ENCODE assay signal across 8 mouse cellular contexts in genomic region chr11:60199702-60200184, GRCm38 (mm10). TPM values are rescaled to one million over a fixed set of nuclear protein-coding genes. Genes with fewer than 3 reads are reported as not detected.
DNase-seq lines count a peak whose midpoint lies in the region; ATAC-seq and TF ChIP-seq lines count a peak whose summit lies in the region.

No protein-coding gene starts in this region.

- dilution Hi-C loops in CH12.LX (cut with MboI; ENCODE audit: extremely low pct_ligation_motif_present, extremely low pct_unique_long_range_greater_than_20kb, low sequenced_read_pairs), result no loop called here

- H3K4me1 ChIP-seq in CH12.LX (ENCODE audit: control insufficient read depth in 1 of 2, insufficient read depth in 2 of 2), result peaks cover 0 to 11% of the 10 kb centered on the region in 2 experiments; a peak in 2 of 4 replicates
- no peaks in the 10 kb centered on the region for H3K4me1 ChIP-seq in forebrain, embryonic 11.5 days (replicated peaks; ENCODE audit: control insufficient read depth, insufficient read depth, low read length)
- H3K4me1 ChIP-seq in heart, embryonic 15.5 days (replicated peaks), result peaks cover 16% of the 10 kb centered on the region
- peaks cover 18% of the 10 kb centered on the region for H3K4me1 ChIP-seq in liver, embryonic 12.5 days
- no peaks in the 10 kb centered on the region; the same call in 1 of the 2 replicates for H3K4me1 ChIP-seq in stomach, embryonic 14.5 days (ENCODE audit: control insufficient read depth, insufficient read depth, low read length)

- no peak overlapping the region for H3K4me3 ChIP-seq in CH12.LX (replicated peaks in 1 of 3; ENCODE audit: low read depth in 2 of 3, low read length in 2 of 3, poor library complexity in 1 of 3)
- H3K4me3 ChIP-seq in forebrain, embryonic 11.5 days (ENCODE audit: low read depth, low read length), result no peak overlapping the region
- no peak overlapping the region for H3K4me3 ChIP-seq in heart, embryonic 15.5 days
- H3K4me3 ChIP-seq in liver, embryonic 12.5 days, result no peak overlapping the region
- no peak overlapping the region for H3K4me3 ChIP-seq in stomach, embryonic 14.5 days (ENCODE audit: low read depth, low read length)

- peak; percentile 92 for TF ChIP-seq RAD21 in CH12.LX (IDR thresholded peaks at IDR 0.05; ENCODE audit: low read depth, low read length)

- in situ Hi-C loops in CH12.LX (cut with MboI; ENCODE audit: low pct_ligation_motif_present, low pct_unique_long_range_greater_than_20kb, low sequenced_read_pairs), result loop anchor here (5.0 kb wide), 2 partner anchors 103 to 218 kb away; partner anchors contain the start of genes Atpaf2 and Gid4

- H3K27ac ChIP-seq in CH12.LX (ENCODE audit: insufficient read depth, low read depth), result no peak overlapping the region
- H3K27ac ChIP-seq in forebrain, embryonic 11.5 days (ENCODE audit: low read depth, low read length), result no peak overlapping the region
- 0 out of 2 replicates have a peak overlapping the region, but pooled peaks have one; percentile 1 for H3K27ac ChIP-seq in heart, embryonic 15.5 days
- H3K27ac ChIP-seq in liver, embryonic 12.5 days, result peak overlapping the region; percentile 48; the same call in 1 of the 2 replicates
- H3K27ac ChIP-seq in stomach, embryonic 14.5 days (ENCODE audit: low read length), result peak overlapping the region; percentile 29; the same call in 1 of the 2 replicates

- H3K4me2 ChIP-seq in CH12.LX (ENCODE audit: insufficient read depth, low read depth, poor library complexity, severe bottlenecking), result no peak overlapping the region
- no peak overlapping the region for H3K4me2 ChIP-seq in forebrain, embryonic 11.5 days (ENCODE audit: low read depth, low read length, severe bottlenecking)
- no peak overlapping the region for H3K4me2 ChIP-seq in heart, embryonic 15.5 days
- H3K4me2 ChIP-seq in liver, embryonic 12.5 days, result no peak overlapping the region
- H3K4me2 ChIP-seq in stomach, embryonic 14.5 days (replicated peaks; ENCODE audit: low read depth, low read length), result no peak overlapping the region

- ATAC-seq in forebrain, embryonic 11.5 days (replicated peaks; ENCODE audit: low FRiP score), result peak; percentile 77
- ATAC-seq in heart, embryonic 15.5 days (replicated peaks; ENCODE audit: insufficient number of reproducible peaks, insufficient read depth, low FRiP score, low read depth), result no peak; the same call in 1 of the 2 replicates
- ATAC-seq in liver, embryonic 12.5 days, result peak; percentile 63
- peak; percentile 62 for ATAC-seq in stomach, embryonic 14.5 days (ENCODE audit: insufficient number of reproducible peaks, insufficient read depth, low FRiP score, low read depth)

- no peak for TF ChIP-seq EP300 in CH12.LX (IDR thresholded peaks at IDR 0.05; ENCODE audit: low read length)

- H3K79me2 ChIP-seq in CH12.LX (replicated peaks; ENCODE audit: control insufficient read depth, extremely low read depth, insufficient read depth, poor library complexity, severe bottlenecking), result no peaks in the 10 kb centered on the region

- no peak overlapping the region for H3K9ac ChIP-seq in CH12.LX (ENCODE audit: insufficient read depth, low read depth)
- H3K9ac ChIP-seq in forebrain, embryonic 11.5 days (ENCODE audit: low read length), result no peak overlapping the region
- 0 out of 2 replicates have a peak overlapping the region, but pooled peaks have one; percentile 13 for H3K9ac ChIP-seq in heart, embryonic 15.5 days
- H3K9ac ChIP-seq in liver, embryonic 12.5 days, result no peak overlapping the region
- no peak overlapping the region for H3K9ac ChIP-seq in stomach, embryonic 14.5 days (replicated peaks; ENCODE audit: low read depth, low read length)

- no peak for TF ChIP-seq POLR2A in CH12.LX (IDR thresholded peaks at IDR 0.05; ENCODE audit: low read depth, low read length)

- H3K9me3 ChIP-seq in CH12.LX (replicated peaks; ENCODE audit: low read length), result peaks cover 4% of the 10 kb centered on the region
- H3K9me3 ChIP-seq in forebrain, embryonic 11.5 days (ENCODE audit: control insufficient read depth, low read length), result peaks cover 3% of the 10 kb centered on the region; the same call in 1 of the 2 replicates
- H3K9me3 ChIP-seq in heart, embryonic 15.5 days (replicated peaks), result peaks cover 2% of the 10 kb centered on the region; the same call in 1 of the 2 replicates
- peaks cover 4% of the 10 kb centered on the region for H3K9me3 ChIP-seq in liver, embryonic 12.5 days (replicated peaks)
- H3K9me3 ChIP-seq in stomach, embryonic 14.5 days (ENCODE audit: control insufficient read depth, low read depth, low read length), result 0 out of 2 replicates have a peak, but pooled peaks cover 3% of the 10 kb centered on the region

- peak; percentile 97 to 99 for TF ChIP-seq CTCF in CH12.LX (conservative IDR thresholded peaks at IDR 0.05 in 1 of 2, IDR thresholded peaks at IDR 0.05 in 1 of 2; ENCODE audit: low read depth in 2 of 2, low read length in 2 of 2)

- 19% methylated on average over 18 of the region's 18 CpGs for WGBS in forebrain, embryonic 11.5 days
- WGBS in heart, embryonic 15.5 days, result 18% methylated on average over 18 of the region's 18 CpGs
- 28% methylated on average over 18 of the region's 18 CpGs for WGBS in liver, embryonic 12.5 days (ENCODE audit: insufficient replicate concordance)
- 16% methylated on average over 18 of the region's 18 CpGs for WGBS in stomach, embryonic 14.5 days

- no peaks in the 10 kb centered on the region for H3K27me3 ChIP-seq in CH12.LX (replicated peaks)
- no peaks in the 10 kb centered on the region for H3K27me3 ChIP-seq in forebrain, embryonic 11.5 days (ENCODE audit: control insufficient read depth, insufficient read depth, low read length)
- H3K27me3 ChIP-seq in heart, embryonic 15.5 days, result no peaks in the 10 kb centered on the region
- H3K27me3 ChIP-seq in liver, embryonic 12.5 days (replicated peaks), result no peaks in the 10 kb centered on the region
- no peaks in the 10 kb centered on the region for H3K27me3 ChIP-seq in stomach, embryonic 14.5 days (ENCODE audit: control insufficient read depth, insufficient read depth, low read length)

- peaks cover 72 to 97% of the 10 kb centered on the region in 2 experiments for H3K36me3 ChIP-seq in CH12.LX (replicated peaks in 1 of 2; ENCODE audit: control insufficient read depth in 1 of 2, insufficient read depth in 1 of 2, low read length in 1 of 2)
- peaks cover 12% of the 10 kb centered on the region for H3K36me3 ChIP-seq in forebrain, embryonic 11.5 days (ENCODE audit: control insufficient read depth, insufficient read depth, low read length)
- peaks cover 85% of the 10 kb centered on the region for H3K36me3 ChIP-seq in heart, embryonic 15.5 days
- peaks cover 92% of the 10 kb centered on the region for H3K36me3 ChIP-seq in liver, embryonic 12.5 days
- peaks cover 84% of the 10 kb centered on the region for H3K36me3 ChIP-seq in stomach, embryonic 14.5 days (ENCODE audit: control insufficient read depth, insufficient read depth, low read length)

- DNase-seq in CH12.LX (ENCODE audit: extremely low read depth), result peak; percentile 89
- DNase-seq in c-Kit-positive CD71-positive TER-119-negative erythroid progenitor cells, embryonic 14.5 days (ENCODE audit: low read depth), result peak; percentile 85
- DNase-seq in forebrain, embryonic 11.5 days (ENCODE audit: low spot score), result peak; percentile 96
- peak; percentile 95 for DNase-seq in kidney, postnatal 10 days
- DNase-seq in neural tube, embryonic 10.5 days (ENCODE audit: extremely low spot score, low spot score), result peak; percentile 94

TF ChIP-seq in CH12.LX, 34 proteins besides CTCF, POLR2A, EP300 and RAD21:
- TF ChIP-seq MAX (IDR thresholded peaks at IDR 0.05; ENCODE audit: low read length) (no peak), RCOR1 (conservative IDR thresholded peaks at IDR 0.05; ENCODE audit: low read depth, low read length) (no peak), MEF2A (IDR thresholded peaks at IDR 0.05; ENCODE audit: borderline replicate concordance, low read depth, low read length) (peak; percentile 19; the same call in 1 of the 2 replicates), ZMIZ1 (IDR thresholded peaks at IDR 0.05; ENCODE audit: low read depth, low read length) (0 out of 2 replicates have a peak, but pooled peaks have one; percentile 23), ETS1 (conservative IDR thresholded peaks at IDR 0.05; ENCODE audit: low read depth, low read length) (no peak), TBP (conservative IDR thresholded peaks at IDR 0.05; ENCODE audit: low read depth, low read length) (no peak), ZC3H11A (IDR thresholded peaks at IDR 0.05; ENCODE audit: low read depth, low read length) (peak; percentile 32; the same call in 1 of the 2 replicates), GABPA (IDR thresholded peaks at IDR 0.05; ENCODE audit: insufficient replicate concordance, low read depth, low read length) (no peak), HCFC1 (IDR thresholded peaks at IDR 0.05; ENCODE audit: low read depth, low read length) (peak; percentile 20; the same call in 1 of the 2 replicates), JUND (conservative IDR thresholded peaks at IDR 0.05; ENCODE audit: low read depth, low read length) (no peak), KAT2A (IDR thresholded peaks at IDR 0.05; ENCODE audit: insufficient replicate concordance, low read length) (no peak), JUN (IDR thresholded peaks at IDR 0.05; ENCODE audit: insufficient read depth, low read depth, low read length) (no peak), USF1 (IDR thresholded peaks at IDR 0.05; ENCODE audit: low read depth, low read length) (no peak), NRF1 (IDR thresholded peaks at IDR 0.05; ENCODE audit: low read depth, low read length) (peak; percentile 33; the same call in 1 of the 2 replicates), IRF4 (IDR thresholded peaks at IDR 0.05; ENCODE audit: low read depth, low read length) (peak; percentile 21; the same call in 1 of the 2 replicates), MYC (IDR thresholded peaks at IDR 0.05; ENCODE audit: low read depth, low read length) (no peak), E2F4 (IDR thresholded peaks at IDR 0.05; ENCODE audit: insufficient replicate concordance, low read depth, low read length) (no peak), SMC3 (IDR thresholded peaks at IDR 0.05; ENCODE audit: low read depth, low read length) (peak; percentile 89), CHD1 (IDR thresholded peaks at IDR 0.05; ENCODE audit: low read depth, low read length) (no peak), POLR2AphosphoS2 (IDR thresholded peaks at IDR 0.05; ENCODE audit: low read depth, low read length) (no peak), TCF12 (IDR thresholded peaks at IDR 0.05; ENCODE audit: low read depth, low read length) (no peak)

RNA-seq across cellular contexts. Expression of gene Srebf1, which starts 22.6 kb away (rescaled TPM):
- total RNA-seq in CH12.LX (2012; rRNA removed), result 126 and 129 TPM in 2 replicates
- total RNA-seq in CH12.LX (2014; rRNA removed), result 68.7 and 69.8 TPM in 2 replicates
- 120 and 142 TPM in 2 replicates for polyA plus RNA-seq in CH12.LX (2012; ENCODE audit: insufficient read length, low read depth)
- 63.9 and 68.7 TPM in 2 replicates for polyA plus RNA-seq in forebrain, embryonic 11.5 days (2014; fragmentation: Nextera tagmentation; extraction: Ambion mirVana)
- polyA plus RNA-seq in heart, embryonic 15.5 days (2015; fragmentation: Nextera tagmentation; extraction: Ambion mirVana), result 36.5 and 61.1 TPM in 2 replicates
- 45.7 and 50.9 TPM in 2 replicates for polyA plus RNA-seq in liver, embryonic 12.5 days (2016; fragmentation: Nextera tagmentation; extraction: Ambion mirVana)
- 70.9 and 72.6 TPM in 2 replicates for polyA plus RNA-seq in stomach, embryonic 14.5 days (2014; fragmentation: Nextera tagmentation; extraction: Ambion mirVana)

Comparison
In these comparisons a context has a peak if more than half of its experiments do, and no peak if none do; other contexts are left out.
1. H3K27ac ChIP-seq: peak in heart, embryonic 15.5 days (single experiment), liver, embryonic 12.5 days (single experiment) and stomach, embryonic 14.5 days (single experiment); none in CH12.LX (single experiment) and forebrain, embryonic 11.5 days (single experiment).
2. Peak in every context shown above with its lines, with median percentiles within 50 percentile points of each other: DNase-seq.